Mouse (Mus musculus) layer of hippocampus, adult 11-12 months (tissue): ENCODE data around the gene 1300017J02Rik.
A peak's percentile ranks its signal among the peaks of the same experiment; 100 is the strongest.
"Not testable (repeated sequence)": the region's sequence is repeated elsewhere in the genome, so short reads cannot be mapped to it uniquely, and the experiment has no call there.

ENCODE experiments used
- DNase-seq: peaks from one replicate; pipeline ENCODE4 v3.0.0; 2022; ENCODE audit warnings: low spot score

1300017J02Rik gene

GRCm38 (mm10) chr9:103304927-103305326 is at the start of gene 1300017J02Rik, which contains the start of gene Topbp1:
1300017J02Rik (minus strand) TSS chr9:103305082.
Topbp1 (plus strand) TSS chr9:103305215.
- DNase-seq: peak; percentile 88

- not testable (repeated sequence) for DNase-seq
Observed at GRCm38 (mm10) chr9:103353500-103354260, 48.8 kb upstream of the 1300017J02Rik start.

- no peak for DNase-seq
Observed at GRCm38 (mm10) chr9:103348791-103349190, 43.9 kb upstream of the 1300017J02Rik start.

GRCm38 (mm10) chr9:103347996-103348490 is 43.2 kb upstream of the 1300017J02Rik start:
- no peak for DNase-seq

GRCm38 (mm10) chr9:103347045-103347444 is 42.2 kb upstream of the 1300017J02Rik start:
- no peak for DNase-seq

- DNase-seq: no peak
Observed at GRCm38 (mm10) chr9:103336912-103337311, 32.0 kb upstream of the 1300017J02Rik start.

- DNase-seq: no peak
Observed at GRCm38 (mm10) chr9:103332663-103333062, 27.8 kb upstream of the 1300017J02Rik start.

- no peak for DNase-seq
Observed at GRCm38 (mm10) chr9:103326449-103326848, 21.6 kb upstream of the 1300017J02Rik start.

- DNase-seq: no peak
Observed at GRCm38 (mm10) chr9:103324678-103325077, 19.8 kb upstream of the 1300017J02Rik start.

GRCm38 (mm10) chr9:103309832-103310231 is 5.0 kb upstream of the 1300017J02Rik start:
- no peak for DNase-seq

- DNase-seq: peak; percentile 14
Observed at GRCm38 (mm10) chr9:103305332-103306041, 605 bp upstream of the 1300017J02Rik start.

GRCm38 (mm10) chr9:103302666-103303065 is 2.2 kb downstream of the 1300017J02Rik start:
- peak; percentile 70 for DNase-seq

- no peak for DNase-seq
Observed at GRCm38 (mm10) chr9:103302239-103302638, 2.6 kb downstream of the 1300017J02Rik start.

GRCm38 (mm10) chr9:103301086-103301485 is 3.8 kb downstream of the 1300017J02Rik start:
- no peak for DNase-seq

- no peak for DNase-seq
Observed at GRCm38 (mm10) chr9:103294507-103294906, 10.4 kb downstream of the 1300017J02Rik start.

GRCm38 (mm10) chr9:103288489-103289180 is 16.2 kb downstream of the 1300017J02Rik start:
- no peak for DNase-seq

GRCm38 (mm10) chr9:103287840-103288488 is 16.9 kb downstream of the 1300017J02Rik start:
- no peak for DNase-seq

GRCm38 (mm10) chr9:103286901-103287422 is 17.9 kb downstream of the 1300017J02Rik start:
- DNase-seq: peak; percentile 12

- no peak for DNase-seq
Observed at GRCm38 (mm10) chr9:103286396-103286795, 18.5 kb downstream of the 1300017J02Rik start.

- no peak for DNase-seq
Observed at GRCm38 (mm10) chr9:103276876-103277275, 28.0 kb downstream of the 1300017J02Rik start.

- DNase-seq: no peak
Observed at GRCm38 (mm10) chr9:103275676-103276075, 29.2 kb downstream of the 1300017J02Rik start.
